Mouse (Mus musculus): ENCODE results near the gene Thy1.

DNA sequence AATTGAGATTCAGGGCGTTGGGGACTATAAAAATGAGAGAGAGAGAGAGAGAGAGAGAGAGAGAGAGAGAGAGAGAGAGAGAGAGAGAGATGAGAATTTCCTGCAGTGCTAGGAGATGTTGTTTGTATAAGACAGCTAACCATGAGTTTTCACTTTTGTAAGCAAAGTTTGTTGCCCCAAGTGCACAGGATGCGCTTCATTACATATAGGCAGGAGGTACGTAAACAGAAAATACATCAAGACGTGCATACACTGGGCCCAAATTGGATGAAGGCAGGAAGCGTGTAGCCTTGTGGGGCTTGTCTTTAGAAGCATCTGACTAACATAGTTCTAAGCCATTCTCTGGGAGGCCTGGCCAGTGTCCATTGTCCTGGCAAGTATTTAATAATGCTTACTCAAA is 25.3 kb upstream of the Thy1 start:
- no peak for TF ChIP-seq CTCF (conservative IDR thresholded peaks at IDR 0.05; ENCODE audit: low read length)
- no peak for TF ChIP-seq NANOG (IDR thresholded peaks at IDR 0.05; ENCODE audit: borderline replicate concordance, low read length)
